Mouse (Mus musculus) neural tube, embryonic 11.5 days (tissue): ENCODE results near the gene Samd4. TPM values are rescaled to one million over a fixed set of nuclear protein-coding genes. Genes with fewer than 3 reads are reported as not detected.
"Not testable (repeated sequence)": the region's sequence is repeated elsewhere in the genome, so short reads cannot be mapped to it uniquely, and the experiment has no call there.

Source experiments
- ATAC-seq: fragments of 200-750 bp; cut with Nextera tagmentation; 2 replicates; pipeline ENCODE4 v1.8.0; 2017; ENCODE audit warnings: moderate number of reproducible peaks, mild to moderate bottlenecking, moderate TSS enrichment, moderate library complexity; ENCODE audit not compliant: insufficient read depth, low FRiP score, low TSS enrichment
- DNase-seq: peaks from one replicate; pipeline ENCODE4 v3.0.0-alpha.2; 2015; ENCODE audit warnings: low spot score
- H3K27ac ChIP-seq: fragments of 300-500 bp; sonication (generic); 2 replicates; pipeline ENCODE4 v1.5.1; 2014; ENCODE audit warnings: low read depth, mild to moderate bottlenecking, low read length
- H3K27me3 ChIP-seq: fragments of 300-500 bp; sonication (generic); 2 replicates; pipeline ENCODE4 v1.6.1; 2014; ENCODE audit warnings: mild to moderate bottlenecking, low read length, mixed read lengths; ENCODE audit not compliant: control insufficient read depth, insufficient read depth
- H3K36me3 ChIP-seq: fragments of 300-500 bp; sonication (generic); 2 replicates; pipeline ENCODE4 v1.6.1; 2014; ENCODE audit warnings: mild to moderate bottlenecking, low read length, moderate library complexity, mixed read lengths; ENCODE audit not compliant: control insufficient read depth, insufficient read depth
- H3K4me1 ChIP-seq: fragments of 300-500 bp; sonication (generic); 2 replicates; pipeline ENCODE4 v1.6.1; 2014; ENCODE audit warnings: low read length, mixed read lengths; ENCODE audit not compliant: control insufficient read depth, insufficient read depth
- H3K4me2 ChIP-seq: fragments of 300-500 bp; sonication (generic); 2 replicates; pipeline ENCODE4 v1.6.1; 2014; ENCODE audit warnings: low read depth, mild to moderate bottlenecking, moderate library complexity
- H3K4me3 ChIP-seq: fragments of 300-500 bp; sonication (generic); 2 replicates; pipeline ENCODE4 v1.5.1; 2014; ENCODE audit warnings: low read depth, low read length
- H3K9ac ChIP-seq: fragments of 300-500 bp; sonication (generic); 2 replicates; pipeline ENCODE4 v1.6.1; 2014; ENCODE audit warnings: mild to moderate bottlenecking, low read length
- H3K9me3 ChIP-seq: fragments of 300-500 bp; sonication (generic); 2 replicates; pipeline ENCODE4 v1.6.1; 2016; ENCODE audit warnings: low read length; ENCODE audit not compliant: control insufficient read depth
- WGBS: fragments of 180-500 bp; shearing (Covaris S2); extraction: QIAGEN DNeasy Blood & Tissue Kit; methylation state at CpG from one replicate; pipeline ENCODE4 v1.1.7; 2014; 5-methylcytosine and 5-hydroxymethylcytosine counted together
- polyA plus RNA-seq: library from polyadenylated mRNA; unstranded; fragments of >200 nt; fragmentation: Nextera tagmentation; extraction: Ambion mirVana; gene quantifications from 2 replicates; pipeline ENCODE4 v1.2.1, GENCODE M21; 2014

Samd4 gene
- polyA plus RNA-seq, 1 experiment from 2014 or later: 2.5 TPM

GRCm38 (mm10) chr14:47104246-47105173, 221.9 kb downstream of the Samd4 start:
- Histone ChIP-seq H3K27me3 (no peaks in the 10 kb centered on the region), H3K9me3 (no peaks in the 10 kb centered on the region), H3K27ac (no peak overlapping the region), H3K4me1 (no peaks in the 10 kb centered on the region), H3K4me3 (no peak overlapping the region), H3K9ac (no peak overlapping the region), H3K4me2 (no peak overlapping the region), H3K36me3 (no peaks in the 10 kb centered on the region)
- 36% methylated on average over 19 of the region's 19 CpGs for WGBS
- ATAC-seq (no peak), DNase-seq (no peak)

GRCm38 (mm10) chr14:47105174-47105557, 222.5 kb downstream of the Samd4 start:
- no peak for ATAC-seq
- no peak for DNase-seq
- no peak overlapping the region for H3K9ac ChIP-seq
- H3K27ac ChIP-seq: no peak overlapping the region
- H3K9me3 ChIP-seq: no peaks in the 10 kb centered on the region
- H3K36me3 ChIP-seq: no peaks in the 10 kb centered on the region
- H3K4me1 ChIP-seq: no peaks in the 10 kb centered on the region
- H3K4me3 ChIP-seq: no peak overlapping the region
- WGBS: 90% methylated on average over 3 of the region's 3 CpGs
- no peak overlapping the region for H3K4me2 ChIP-seq
- no peaks in the 10 kb centered on the region for H3K27me3 ChIP-seq

- no peak overlapping the region for H3K4me2 ChIP-seq
- no peak for ATAC-seq
- no peaks in the 10 kb centered on the region for H3K36me3 ChIP-seq
- H3K9ac ChIP-seq: no peak overlapping the region
- H3K27me3 ChIP-seq: no peaks in the 10 kb centered on the region
- no peaks in the 10 kb centered on the region for H3K9me3 ChIP-seq
- WGBS: 93% methylated on average over 3 of the region's 3 CpGs
- no peak overlapping the region for H3K27ac ChIP-seq
- no peak for DNase-seq
- no peaks in the 10 kb centered on the region for H3K4me1 ChIP-seq
- no peak overlapping the region for H3K4me3 ChIP-seq
These were observed 223.1 kb downstream of the Samd4 start for GRCm38 (mm10) chr14:47105755-47106154.

GRCm38 (mm10) chr14:47107461-47107860, 224.8 kb downstream of the Samd4 start:
- Histone ChIP-seq H3K9ac (no peak overlapping the region), H3K4me1 (no peaks in the 10 kb centered on the region), H3K27me3 (no peaks in the 10 kb centered on the region), H3K9me3 (no peaks in the 10 kb centered on the region), H3K4me2 (no peak overlapping the region), H3K4me3 (no peak overlapping the region), H3K36me3 (no peaks in the 10 kb centered on the region), H3K27ac (no peak overlapping the region)
- no peak for DNase-seq
- no peak for ATAC-seq
- 77% methylated on average over 3 of the region's 3 CpGs for WGBS

GRCm38 (mm10) chr14:47110391-47110790, 227.7 kb downstream of the Samd4 start:
- not testable (repeated sequence) for H3K27me3 ChIP-seq, H3K4me3 ChIP-seq, H3K27ac ChIP-seq, H3K4me1 ChIP-seq, H3K9ac ChIP-seq, H3K9me3 ChIP-seq, H3K36me3 ChIP-seq, H3K4me2 ChIP-seq, ATAC-seq, DNase-seq
- 90% methylated on average over 6 of the region's 7 CpGs for WGBS

GRCm38 (mm10) chr14:47111341-47111740, 228.7 kb downstream of the Samd4 start:
- Histone ChIP-seq H3K4me2 (no peak overlapping the region), H3K27me3 (no peaks in the 10 kb centered on the region), H3K27ac (no peak overlapping the region), H3K9me3 (no peaks in the 10 kb centered on the region), H3K9ac (no peak overlapping the region), H3K4me1 (no peaks in the 10 kb centered on the region), H3K4me3 (no peak overlapping the region), H3K36me3 (no peaks in the 10 kb centered on the region)
- DNase-seq (no peak), ATAC-seq (no peak)
- WGBS: 51% methylated on average over 9 of the region's 9 CpGs

- no peak overlapping the region for H3K4me2 ChIP-seq
- H3K27ac ChIP-seq: no peak overlapping the region
- H3K27me3 ChIP-seq: no peaks in the 10 kb centered on the region
- WGBS: 68% methylated on average over 9 of the region's 9 CpGs
- no peak for DNase-seq
- no peak overlapping the region for H3K9ac ChIP-seq
- H3K4me1 ChIP-seq: no peaks in the 10 kb centered on the region
- no peak for ATAC-seq
- no peak overlapping the region for H3K4me3 ChIP-seq
- no peaks in the 10 kb centered on the region for H3K9me3 ChIP-seq
- no peaks in the 10 kb centered on the region for H3K36me3 ChIP-seq
These were observed 232.5 kb downstream of the Samd4 start for GRCm38 (mm10) chr14:47115154-47115553.

GRCm38 (mm10) chr14:47116062-47116762, 233.6 kb downstream of the Samd4 start:
- no peaks in the 10 kb centered on the region for H3K9me3 ChIP-seq
- H3K27me3 ChIP-seq: no peaks in the 10 kb centered on the region
- H3K4me1 ChIP-seq: no peaks in the 10 kb centered on the region
- 89% methylated on average over 9 of the region's 10 CpGs for WGBS
- DNase-seq: no peak
- no peak overlapping the region for H3K4me3 ChIP-seq
- ATAC-seq: no peak
- no peak overlapping the region for H3K4me2 ChIP-seq
- no peak overlapping the region for H3K9ac ChIP-seq
- no peak overlapping the region for H3K27ac ChIP-seq
- no peaks in the 10 kb centered on the region for H3K36me3 ChIP-seq

GRCm38 (mm10) chr14:47117522-47117921, 234.9 kb downstream of the Samd4 start:
- H3K9me3 ChIP-seq: no peaks in the 10 kb centered on the region
- DNase-seq (no peak), ATAC-seq (no peak)
- no peak overlapping the region for H3K4me3 ChIP-seq
- H3K4me1 ChIP-seq: no peaks in the 10 kb centered on the region
- H3K27ac ChIP-seq: no peak overlapping the region
- no peak overlapping the region for H3K4me2 ChIP-seq
- 85% methylated on average over 7 of the region's 7 CpGs for WGBS
- H3K36me3 ChIP-seq: no peaks in the 10 kb centered on the region
- no peaks in the 10 kb centered on the region for H3K27me3 ChIP-seq
- H3K9ac ChIP-seq: no peak overlapping the region
